ENCODE assay signal across 8 mouse cellular contexts in genomic region chr3:27283796-27284195, GRCm38 (mm10). TPM values are rescaled to one million over a fixed set of nuclear protein-coding genes. Genes with fewer than 3 reads are reported as not detected.
DNase-seq lines count a peak whose midpoint lies in the region; ATAC-seq lines count a peak whose summit lies in the region.

No protein-coding gene starts in this region.

- ATAC-seq in liver, embryonic 11.5 days (replicated peaks; ENCODE audit: low FRiP score), result no peak
- ATAC-seq in heart, embryonic 16.5 days (replicated peaks; ENCODE audit: extremely low read depth, insufficient read depth, low FRiP score), result no peak
- no peak for ATAC-seq in limb, embryonic 13.5 days (ENCODE audit: low FRiP score, low read depth)

- H3K4me3 ChIP-seq in liver, embryonic 11.5 days (ENCODE audit: low read depth, low read length), result no peak overlapping the region
- peak overlapping the region; percentile 47; the same call in 1 of the 2 replicates for H3K4me3 ChIP-seq in heart, embryonic 16.5 days (ENCODE audit: low read length)
- peak overlapping the region; percentile 33; the same call in 1 of the 2 replicates for H3K4me3 ChIP-seq in limb, embryonic 13.5 days

- no peaks in the 10 kb centered on the region for H3K9me3 ChIP-seq in liver, embryonic 11.5 days (ENCODE audit: control insufficient read depth, low read length)
- no peaks in the 10 kb centered on the region; the same call in 1 of the 2 replicates for H3K9me3 ChIP-seq in heart, embryonic 16.5 days (replicated peaks; ENCODE audit: control insufficient read depth, low read length)
- no peaks in the 10 kb centered on the region for H3K9me3 ChIP-seq in limb, embryonic 13.5 days

- H3K9ac ChIP-seq in liver, embryonic 11.5 days (ENCODE audit: low read depth, low read length), result no peak overlapping the region
- 0 out of 2 replicates have a peak overlapping the region, but pooled peaks have one; percentile 10 for H3K9ac ChIP-seq in heart, embryonic 16.5 days (ENCODE audit: low read length)
- no peak overlapping the region for H3K9ac ChIP-seq in limb, embryonic 13.5 days

- peak overlapping the region; percentile 64 for H3K4me2 ChIP-seq in liver, embryonic 11.5 days
- peak overlapping the region; percentile 76 for H3K4me2 ChIP-seq in heart, embryonic 16.5 days (ENCODE audit: low read depth, low read length)
- H3K4me2 ChIP-seq in limb, embryonic 13.5 days (replicated peaks), result peak overlapping the region; percentile 64

- no peaks in the 10 kb centered on the region for H3K27me3 ChIP-seq in liver, embryonic 11.5 days (replicated peaks; ENCODE audit: control insufficient read depth, insufficient read depth, low read length)
- H3K27me3 ChIP-seq in heart, embryonic 16.5 days (ENCODE audit: control insufficient read depth, insufficient read depth, low read length), result no peaks in the 10 kb centered on the region
- H3K27me3 ChIP-seq in limb, embryonic 13.5 days, result peaks cover 6% of the 10 kb centered on the region

- no peaks in the 10 kb centered on the region for H3K36me3 ChIP-seq in liver, embryonic 11.5 days (ENCODE audit: control insufficient read depth, insufficient read depth, low read length)
- no peaks in the 10 kb centered on the region for H3K36me3 ChIP-seq in heart, embryonic 16.5 days (ENCODE audit: control insufficient read depth, insufficient read depth)
- no peaks in the 10 kb centered on the region for H3K36me3 ChIP-seq in limb, embryonic 13.5 days

- no peak overlapping the region for H3K27ac ChIP-seq in liver, embryonic 11.5 days (ENCODE audit: low read depth, low read length)
- H3K27ac ChIP-seq in heart, embryonic 16.5 days (ENCODE audit: low read length), result 0 out of 2 replicates have a peak overlapping the region, but pooled peaks have one; percentile 27
- H3K27ac ChIP-seq in limb, embryonic 13.5 days, result no peak overlapping the region

- WGBS in liver, embryonic 11.5 days, result 63% methylated on average over 7 of the region's 7 CpGs
- 65% methylated on average over 7 of the region's 7 CpGs for WGBS in heart, embryonic 16.5 days
- 61% methylated on average over 7 of the region's 7 CpGs for WGBS in limb, embryonic 13.5 days

- H3K4me1 ChIP-seq in liver, embryonic 11.5 days (replicated peaks; ENCODE audit: control insufficient read depth, insufficient read depth, low read length), result peaks cover 8% of the 10 kb centered on the region
- H3K4me1 ChIP-seq in heart, embryonic 16.5 days (ENCODE audit: control insufficient read depth, insufficient read depth, low read length), result peaks cover 12% of the 10 kb centered on the region
- H3K4me1 ChIP-seq in limb, embryonic 13.5 days, result peaks cover 9% of the 10 kb centered on the region

- no peak for DNase-seq in liver, embryonic 11.5 days (ENCODE audit: low spot score)
- DNase-seq in liver, result no peak
- DNase-seq in retina, postnatal 1 day, result peak; percentile 39
- DNase-seq in cerebellum, adult 8-10 months, result no peak
- no peak for DNase-seq in left cerebral cortex, adult 18-20 months (ENCODE audit: low spot score in 2 of 2)
- no peak for DNase-seq in thymus, postnatal 4 days

RNA-seq across cellular contexts. Expression of gene Tnfsf10, which starts 33.0 kb away (rescaled TPM):
- 0.03 and 0.05 TPM in 2 replicates for polyA plus RNA-seq in liver, embryonic 11.5 days (2014; fragmentation: Nextera tagmentation; extraction: Ambion mirVana)
- 0.84 and 1.00 TPM in 2 replicates for polyA plus RNA-seq in heart, embryonic 16.5 days (2015; fragmentation: Nextera tagmentation; extraction: Ambion mirVana)
- polyA plus RNA-seq in limb, embryonic 13.5 days (2015; fragmentation: Nextera tagmentation; extraction: Ambion mirVana), result 0.09 and 0.14 TPM in 2 replicates
- total RNA-seq in left cerebral cortex, adult 18-20 months (2021), result 1 to 10 TPM in 1 of 2 experiments, under 1 TPM in 1; 1.00 to 2.2 TPM
